Mouse (Mus musculus): Measurements from ENCODE around the gene Rnase9.

The Rnase9 gene

GRCm38 (mm10) chr14:51041769-51042168 lies at the start of gene Rnase9:
Gene Rnase9 (minus strand): TSS chr14:51041869.
- no peak for DNase-seq (ENCODE audit: low spot score)

DNA sequence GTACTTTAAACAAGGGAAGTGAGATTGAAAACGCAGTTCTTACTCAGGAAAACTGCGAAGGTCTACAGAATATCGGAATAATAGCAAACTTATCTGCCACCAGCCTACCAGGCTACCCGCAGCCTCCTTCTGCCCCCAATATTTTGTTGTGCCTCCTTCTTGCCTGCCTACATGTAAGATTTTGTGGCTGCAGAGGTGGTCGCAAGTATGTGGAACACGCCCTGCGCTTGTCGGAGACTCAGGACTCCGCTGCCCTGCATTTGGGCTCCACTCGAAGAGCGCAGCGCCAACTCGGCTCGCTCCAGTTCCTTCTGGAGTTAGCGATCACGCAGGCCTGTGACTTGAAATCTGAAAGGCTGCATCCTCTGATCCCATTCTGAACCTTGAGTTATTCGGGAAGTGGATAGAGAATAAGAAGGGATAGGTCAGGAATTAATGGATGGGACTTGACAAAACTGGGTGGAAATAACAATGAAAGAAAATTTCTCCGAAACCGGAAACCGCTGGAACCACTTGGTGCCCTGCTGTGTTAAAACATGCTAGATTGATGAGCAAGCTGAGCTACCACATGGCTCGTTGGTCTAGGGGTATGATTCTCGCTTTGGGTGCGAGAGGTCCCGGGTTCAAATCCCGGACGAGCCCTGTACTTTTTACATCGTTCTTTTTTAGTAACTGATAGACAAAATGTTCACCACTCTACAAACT lies 48.6 kb upstream of the Rnase9 start:
- DNase-seq (ENCODE audit: low spot score), result peak; percentile 73

DNA sequence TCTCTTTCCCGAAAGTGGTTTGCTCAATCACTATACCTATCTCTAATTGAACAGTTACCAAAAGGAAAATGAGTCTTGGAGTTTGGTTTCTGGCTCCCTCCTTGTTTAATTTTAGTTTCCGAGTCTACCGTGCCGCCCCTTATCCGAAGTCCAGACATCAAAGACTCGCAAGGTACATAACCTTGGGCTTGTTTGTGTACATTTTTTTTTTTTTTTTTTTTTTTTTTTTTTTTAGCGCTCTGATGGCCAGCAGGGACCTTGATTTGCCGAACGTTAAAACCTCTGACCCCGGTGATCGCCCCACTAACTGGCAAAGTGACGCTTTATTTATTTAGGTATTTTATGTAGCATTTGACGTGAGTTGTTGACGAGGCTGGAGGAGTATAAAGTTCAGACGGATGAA lies 48.0 kb upstream of the Rnase9 start:
- DNase-seq (ENCODE audit: low spot score), result no peak

GRCm38 (mm10) chr14:51088970-51089673 lies 47.5 kb upstream of the Rnase9 start:
- DNase-seq (ENCODE audit: low spot score), result peak; percentile 96

DNA sequence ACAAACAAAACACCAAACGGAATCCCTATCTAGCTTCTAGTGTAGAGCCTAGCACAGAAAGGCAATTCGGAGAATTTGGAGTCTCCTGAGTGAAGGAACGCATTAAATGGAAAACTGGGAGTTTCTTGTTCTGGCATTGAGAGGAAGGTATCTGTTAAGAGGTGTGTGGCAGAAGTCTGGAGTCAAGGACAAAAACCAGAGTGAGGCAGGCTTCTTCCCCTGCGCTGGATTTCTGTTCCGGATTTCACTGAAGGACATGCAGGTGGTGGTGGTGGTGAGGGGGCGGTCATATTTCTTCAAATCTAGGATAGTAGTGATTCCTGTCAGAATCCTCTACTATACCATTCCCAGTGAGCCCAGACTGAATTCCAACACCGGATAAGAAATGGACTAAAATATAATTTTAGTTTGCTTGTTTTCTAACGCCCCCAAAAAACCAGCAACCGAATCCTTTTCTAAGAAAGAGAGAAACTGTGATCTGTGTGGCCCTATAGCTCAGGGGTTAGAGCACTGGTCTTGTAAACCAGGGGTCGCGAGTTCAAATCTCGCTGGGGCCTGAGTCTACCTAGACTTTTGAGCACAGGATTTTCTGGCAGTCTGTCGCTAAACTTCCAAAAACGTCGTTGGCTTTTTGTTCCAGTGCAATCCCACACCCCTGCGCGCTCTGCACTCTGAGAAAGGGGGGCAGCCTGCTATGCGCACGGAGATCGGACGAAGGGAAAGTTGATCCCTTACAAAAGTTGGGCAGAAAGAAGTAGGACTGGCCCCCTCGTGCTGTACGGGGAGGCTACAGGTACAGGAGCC lies 46.7 kb upstream of the Rnase9 start:
- DNase-seq (ENCODE audit: low spot score), result peak; percentile 76

GRCm38 (mm10) chr14:51087762-51088161 lies 46.1 kb upstream of the Rnase9 start:
- DNase-seq (ENCODE audit: low spot score), result no peak

DNA sequence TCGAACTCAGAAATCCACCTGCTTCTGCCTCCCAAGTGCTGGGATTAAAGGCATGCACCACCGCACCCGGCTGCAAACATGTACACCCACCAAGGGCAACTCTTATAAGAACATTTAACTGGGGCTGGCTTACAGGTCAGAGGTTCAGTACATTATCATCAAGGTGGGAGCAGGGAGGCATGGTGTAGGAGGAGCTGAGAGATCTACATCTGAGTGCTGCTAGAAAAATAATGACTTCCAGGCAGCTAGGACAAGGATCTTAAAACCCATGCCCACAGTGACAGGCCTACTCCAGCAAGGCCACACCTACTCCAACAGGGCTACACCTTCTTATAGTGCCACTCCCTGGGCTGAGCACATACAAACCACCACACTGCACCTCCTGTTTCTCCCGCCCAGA lies 44.2 kb upstream of the Rnase9 start:
- DNase-seq (ENCODE audit: low spot score), result no peak

DNA sequence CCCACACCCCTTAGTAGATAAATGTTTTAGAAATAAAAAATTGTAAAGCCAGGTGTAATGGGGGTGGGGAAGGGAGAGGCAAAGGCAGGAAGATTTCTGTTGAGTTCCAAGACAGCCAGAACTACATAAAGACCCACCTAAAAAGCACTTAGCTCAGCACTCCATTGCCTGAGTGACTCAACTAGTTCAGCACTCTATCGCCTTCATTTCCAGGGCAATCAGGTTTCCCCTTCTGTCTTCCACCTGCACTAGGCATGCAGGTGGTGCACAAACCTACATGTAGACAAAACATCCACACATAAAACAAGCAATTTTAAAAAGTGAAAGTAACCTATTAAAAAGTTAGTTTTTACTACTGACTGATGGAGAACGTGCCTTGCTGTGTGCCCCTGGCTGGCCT lies 43.4 kb upstream of the Rnase9 start:
- no peak for DNase-seq (ENCODE audit: low spot score)

GRCm38 (mm10) chr14:51083805-51084204 lies 42.1 kb upstream of the Rnase9 start:
- DNase-seq (ENCODE audit: low spot score), result no peak

DNA sequence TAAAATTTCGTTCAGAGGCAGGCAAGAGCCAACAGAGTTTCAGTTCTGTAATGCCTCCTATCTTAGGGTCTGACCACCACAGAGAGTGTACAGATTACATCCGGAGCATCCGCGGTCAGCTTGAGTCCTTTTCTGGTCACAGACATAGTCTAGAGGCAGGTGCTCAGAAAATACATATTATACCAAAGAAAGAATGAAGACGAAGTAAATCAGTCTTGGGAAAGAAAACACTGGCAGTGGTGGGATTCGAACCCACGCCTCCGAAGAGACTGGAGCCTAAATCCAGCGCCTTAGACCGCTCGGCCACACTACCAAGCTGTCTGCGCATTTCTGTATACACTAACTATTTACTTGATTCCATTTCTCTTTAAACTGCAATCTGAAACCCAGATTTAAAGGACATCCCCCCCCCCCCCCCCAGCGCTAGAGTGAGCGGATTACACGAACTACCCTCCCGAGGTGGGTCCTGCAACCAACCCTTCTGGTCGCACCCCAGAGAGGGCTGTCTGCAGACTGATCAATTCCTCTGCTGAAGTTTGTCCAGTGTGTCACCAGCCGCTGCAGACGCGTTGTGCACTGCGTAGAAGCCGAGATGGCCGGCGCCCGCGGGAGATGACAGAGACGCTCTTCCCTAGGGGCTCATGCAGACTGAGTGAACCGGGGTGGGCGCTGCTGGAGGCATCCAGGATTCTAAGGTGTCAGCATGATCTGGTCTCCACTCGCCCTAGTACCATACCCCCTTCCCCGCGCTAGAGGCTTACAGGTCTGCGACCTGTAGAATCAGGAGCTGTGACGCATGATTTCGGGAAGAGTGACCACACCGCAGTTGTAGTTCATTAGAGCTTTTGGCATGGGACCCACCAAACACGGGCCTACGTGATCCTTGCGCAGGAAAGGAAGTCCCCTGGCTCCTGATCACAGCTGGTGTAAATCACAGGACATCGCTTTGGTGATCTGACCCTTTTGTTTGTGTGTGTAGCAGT lies 41.2 kb upstream of the Rnase9 start:
- DNase-seq (ENCODE audit: low spot score), result no peak

DNA sequence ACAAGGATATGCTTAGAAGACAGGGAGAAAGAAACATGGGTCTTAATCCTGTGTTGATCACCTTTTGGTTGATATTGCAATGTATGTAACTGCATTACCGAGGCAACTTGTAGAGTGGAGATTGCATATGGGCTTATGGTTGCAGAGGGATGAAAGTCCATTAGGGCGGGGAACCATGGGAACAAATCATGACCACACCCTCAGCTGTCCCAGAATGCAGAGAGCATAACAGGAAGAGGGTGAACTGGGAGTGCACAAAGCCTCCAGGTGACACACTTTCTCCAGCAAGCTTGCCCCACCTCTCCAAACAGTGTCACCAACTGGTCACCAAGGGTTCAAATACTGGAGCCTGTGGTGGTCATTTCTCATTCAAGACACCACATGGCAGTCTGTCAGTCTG lies 39.4 kb upstream of the Rnase9 start:
- DNase-seq (ENCODE audit: low spot score), result no peak

DNA sequence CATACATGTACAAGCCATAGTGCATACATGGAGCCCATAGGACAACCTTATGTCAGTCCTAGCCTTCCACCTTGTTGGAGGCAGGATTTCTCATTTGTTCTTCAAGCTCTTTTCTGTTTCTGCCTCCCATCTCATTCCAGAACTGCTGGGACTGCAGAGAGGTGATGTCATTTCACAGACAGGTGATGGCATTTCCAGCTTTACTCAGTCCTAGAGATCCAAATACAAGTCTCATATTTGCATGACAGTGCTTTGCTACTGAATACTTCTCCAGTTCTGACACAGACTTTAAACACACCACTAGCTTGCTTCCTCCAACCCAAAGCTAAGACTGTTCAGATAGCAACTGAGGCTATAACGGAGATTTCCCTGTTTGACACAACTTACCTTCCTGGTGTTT lies 37.5 kb upstream of the Rnase9 start:
- DNase-seq (ENCODE audit: low spot score), result no peak

GRCm38 (mm10) chr14:51074335-51074734 lies 32.7 kb upstream of the Rnase9 start, which contains the start of gene Olfr750:
Gene Olfr750 (minus strand): TSS chr14:51074435.
- DNase-seq (ENCODE audit: low spot score), result no peak

DNA sequence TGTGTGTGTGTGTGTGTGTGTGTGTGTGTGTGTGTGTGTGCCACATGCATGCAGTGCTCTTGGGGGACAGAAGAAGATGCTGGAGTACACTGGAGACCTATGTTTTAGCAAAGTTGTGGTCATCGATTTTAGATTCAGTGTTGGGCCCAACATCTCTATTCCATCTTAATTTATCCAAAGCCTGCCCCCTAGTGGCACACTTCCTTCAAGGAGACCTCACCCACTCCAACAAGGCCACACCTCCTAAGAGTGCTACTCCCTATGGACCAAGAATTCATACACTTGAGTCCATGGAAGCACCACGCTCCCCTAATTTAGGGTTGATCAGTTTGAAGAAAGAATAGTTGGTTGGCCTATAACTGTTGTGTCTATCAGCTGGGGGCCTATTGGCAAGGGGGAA lies 27.9 kb upstream of the Rnase9 start:
- no peak for DNase-seq (ENCODE audit: low spot score)

DNA sequence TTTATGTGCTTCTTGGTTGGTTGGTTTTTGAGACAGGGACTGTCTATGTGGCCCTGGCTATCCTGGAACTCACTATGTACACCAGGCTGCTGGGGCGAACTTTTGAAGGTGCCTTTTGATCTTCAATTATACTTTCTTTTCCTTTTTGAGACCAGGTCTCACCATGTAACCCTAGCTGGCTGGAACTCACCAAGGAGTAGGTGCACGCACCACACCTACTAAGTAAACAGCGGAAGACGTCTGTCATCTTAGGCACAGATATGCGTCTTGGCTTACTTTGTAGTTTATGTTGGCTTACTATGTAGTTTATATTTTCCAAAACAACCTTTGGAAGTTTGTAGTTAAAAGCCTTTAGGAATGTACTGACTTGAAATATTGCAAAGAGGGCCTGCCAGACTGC lies 27.3 kb upstream of the Rnase9 start:
- no peak for DNase-seq (ENCODE audit: low spot score)

DNA sequence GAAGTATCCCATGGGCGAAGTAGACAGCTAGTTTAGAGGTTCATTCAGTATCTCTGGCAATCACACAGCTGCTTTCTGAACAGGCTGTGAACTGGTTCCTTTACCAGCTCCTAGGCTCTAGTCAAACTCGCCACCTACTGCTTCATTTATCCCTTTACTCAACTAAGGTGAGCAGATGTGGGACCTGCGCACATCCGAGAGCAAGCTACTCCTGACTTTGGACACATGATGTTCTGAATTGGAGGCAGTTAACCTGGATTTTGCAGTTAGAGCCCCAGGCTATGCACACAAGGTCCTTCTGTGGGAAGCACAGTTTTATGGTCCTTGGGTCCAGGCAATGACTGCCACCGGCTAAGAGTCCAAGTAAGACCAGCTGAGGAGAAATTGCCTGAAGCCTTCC lies 19.1 kb upstream of the Rnase9 start:
- no peak for DNase-seq (ENCODE audit: low spot score)

DNA sequence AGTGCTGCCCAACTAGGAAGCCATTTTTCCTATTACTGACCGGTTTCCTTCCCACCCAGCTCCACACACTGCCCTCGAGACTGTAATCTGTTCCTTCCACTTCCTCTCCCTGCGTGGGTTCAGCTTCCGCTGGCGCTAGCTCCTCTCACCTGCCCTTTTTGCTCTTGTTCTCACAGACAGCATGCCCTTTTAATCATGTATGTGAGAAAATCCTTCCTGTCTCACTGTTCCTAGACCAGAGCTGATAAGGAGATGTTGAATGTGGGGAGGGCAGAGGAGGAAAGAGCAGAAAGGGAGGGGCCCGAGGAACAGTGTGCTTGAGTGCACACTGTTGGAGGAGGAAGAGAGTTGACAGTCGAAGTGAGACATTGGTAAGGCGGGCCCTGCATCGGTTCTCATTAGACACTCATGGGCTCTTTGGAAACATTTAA lies 15.7 kb upstream of the Rnase9 start, which contains the start of gene Rnase12:
Gene Rnase12, minus strand, starts transcription at position 261 of the 431 bp plus-strand sequence.
- DNase-seq (ENCODE audit: low spot score), result no peak

DNA sequence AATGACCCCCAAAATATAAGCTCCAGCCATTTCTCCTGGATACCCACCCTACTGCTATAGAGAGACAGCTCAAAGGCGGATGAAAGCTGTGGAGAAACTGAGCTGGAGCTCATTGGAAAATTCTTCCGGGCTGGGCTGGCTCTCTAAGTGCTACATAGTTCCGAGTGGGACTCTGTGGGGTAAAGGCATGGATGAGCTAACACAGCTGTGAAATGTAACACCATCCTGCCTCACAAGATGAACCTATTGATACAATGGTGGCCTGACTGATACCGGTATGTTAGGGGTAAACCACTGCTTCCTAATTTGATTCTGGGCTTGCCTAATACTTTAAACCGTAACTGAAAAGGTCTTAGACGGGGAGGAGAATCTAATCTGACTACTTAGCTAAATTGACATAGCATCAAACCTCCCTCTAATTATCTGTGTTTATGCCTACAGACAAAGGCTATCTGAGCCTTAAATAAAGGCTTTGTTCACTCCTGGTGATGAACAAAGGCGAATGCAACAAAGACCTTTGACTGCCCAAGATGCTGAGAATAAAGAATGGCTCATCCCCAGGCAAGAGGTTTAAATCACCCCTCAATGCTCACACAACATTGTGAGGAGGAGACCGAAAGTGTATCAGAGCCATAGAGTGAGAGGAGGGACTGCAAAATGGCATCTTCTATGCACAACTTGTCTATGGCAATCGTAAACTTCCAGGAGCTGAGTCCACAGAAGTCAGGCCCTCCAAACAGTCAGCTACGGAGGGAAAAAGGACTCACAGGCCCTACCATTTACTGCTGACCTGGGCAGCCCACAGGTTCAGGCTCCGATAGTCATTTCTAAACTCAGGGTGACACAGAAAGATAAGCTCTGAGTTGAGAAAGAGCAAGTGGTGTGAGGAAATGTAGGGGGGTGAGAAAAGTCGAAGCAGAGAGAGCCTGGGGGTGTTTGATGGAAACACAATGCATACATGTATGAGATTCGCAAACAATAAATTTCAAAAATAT lies 12.9 kb upstream of the Rnase9 start:
- DNase-seq (ENCODE audit: low spot score), result no peak

- no peak for DNase-seq (ENCODE audit: low spot score)
Measured at GRCm38 (mm10) chr14:51053176-51053575, 11.5 kb upstream of the Rnase9 start.

DNA sequence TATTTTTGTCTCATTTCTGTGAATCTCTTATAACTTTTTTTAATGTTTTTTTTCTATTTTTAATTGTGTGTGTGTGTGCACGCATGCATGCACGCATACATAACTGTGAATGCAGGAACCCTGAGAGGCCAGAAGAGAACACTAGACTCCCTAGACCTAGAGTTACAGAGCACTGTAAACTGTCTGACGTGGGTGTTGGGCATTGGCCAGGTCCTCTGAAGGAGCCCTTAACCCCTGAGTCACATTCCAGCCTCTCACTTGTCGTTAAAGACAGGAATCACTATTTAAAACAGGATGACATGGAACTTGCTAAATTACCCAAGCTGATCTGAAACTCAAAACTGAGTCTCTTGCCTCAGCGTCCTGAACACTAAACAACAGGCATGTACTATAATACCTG lies 10.3 kb upstream of the Rnase9 start:
- no peak for DNase-seq (ENCODE audit: low spot score)
